Comparison of ENCODE assay signal across 17 mouse cellular contexts in the genomic region with DNA sequence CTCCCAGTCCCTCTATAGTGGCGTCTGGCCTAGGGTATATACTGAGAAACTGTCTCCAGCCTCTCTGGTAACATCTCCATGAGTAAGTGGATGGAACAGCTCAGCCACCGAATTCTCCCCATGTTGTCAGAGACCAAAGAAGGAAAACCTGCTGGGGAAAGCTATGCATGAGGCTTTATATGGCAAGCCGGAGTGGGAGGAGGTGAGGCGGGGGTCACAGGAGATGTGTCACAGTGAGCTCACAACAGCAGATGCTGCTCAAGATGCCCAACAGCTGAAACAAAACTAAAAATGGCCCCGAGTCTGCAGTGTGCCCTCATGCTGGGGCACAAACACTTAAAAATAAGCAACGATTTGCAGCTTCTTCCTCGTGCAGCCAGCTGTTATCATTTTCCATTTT.
A peak's percentile ranks its signal among the peaks of the same experiment; 100 is the strongest.
DNase-seq lines count a peak whose midpoint lies in the region; ATAC-seq and TF ChIP-seq lines count a peak whose summit lies in the region.
"Had no signal": no experiment of that assay in that cellular context is flagged by ENCODE, and none has a peak within 500 bp of the region (broad histone marks: within the 10 kb centered on the region; RNA-seq: fewer than 3 reads in every experiment).

No protein-coding gene starts in this region.

- ATAC-seq in inflammation-experienced regulatory T-cells, adult 6 months = no peak
- ATAC-seq: CD4-positive, CD25-positive, alpha-beta regulatory T cell, adult 4 months; liver, postnatal 0 days had no signal

- intact Hi-C loops in left cerebral cortex, adult 2 months (cut with DNase I) = loop anchor here (2.0 kb wide), 1 partner anchor 242 kb away; no protein-coding TSS in a partner anchor

- no peak for TF ChIP-seq CTCF in left cerebral cortex, adult 2 months (IDR thresholded peaks at IDR 0.05)

- DNase-seq in layer of hippocampus, adult 9-11 months = peak; percentile 17
- DNase-seq in layer of hippocampus, postnatal 25 days (ENCODE audit: extremely low spot score in 1 of 2, low spot score in 1 of 2) = no peak
- DNase-seq in frontal cortex, postnatal 10 days (ENCODE audit: low spot score in 2 of 2) = peak; percentile 37 to 66
- peak; percentile 40 to 57 for DNase-seq in left cerebral cortex, adult 2 months (ENCODE audit: extremely low spot score in 1 of 2, low spot score in 2 of 2)
- DNase-seq in right cerebral cortex, postnatal 25 days = peak; percentile 31
- DNase-seq in adrenal gland, postnatal 36 days = no peak
- DNase-seq: adrenal gland, adult 8-10 months; embryo, embryonic 11 days; gastrocnemius, postnatal 14 days; heart, postnatal 10 days; liver, postnatal 0 days; lung, postnatal 4 days had no signal

- H3K4me3 ChIP-seq in left cerebral cortex, adult 2 months = no peak overlapping the region
- H3K4me3 ChIP-seq: limb, embryonic 15.5 days; midbrain, embryonic 12.5 days had no signal

- peak overlapping the region; percentile 47; the same call in 1 of the 2 replicates for H3K27ac ChIP-seq in left cerebral cortex, adult 2 months
- H3K27ac ChIP-seq: kidney, postnatal 0 days; limb, embryonic 15.5 days; midbrain, embryonic 12.5 days had no signal

Comparison
In these comparisons a context has a peak if more than half of its experiments do, and no peak if none do; other contexts are left out.
1. DNase-seq: peak in layer of hippocampus, adult 9-11 months (single experiment), frontal cortex, postnatal 10 days (2 of 2), left cerebral cortex, adult 2 months (2 of 2) and right cerebral cortex, postnatal 25 days (single experiment); none in layer of hippocampus, postnatal 25 days (0 of 2) and adrenal gland, postnatal 36 days (0 of 2).